Mouse (Mus musculus): ENCODE measurements at regions not wholly inside any gene's neighbourhood (a gene's known extent, or its start where the extent isn't known, plus 50 kb on each side); places are given as distances from the start of the nearest gene placed in this dataset.
A peak's percentile ranks its signal among the peaks of the same experiment; 100 is the strongest.

DNA sequence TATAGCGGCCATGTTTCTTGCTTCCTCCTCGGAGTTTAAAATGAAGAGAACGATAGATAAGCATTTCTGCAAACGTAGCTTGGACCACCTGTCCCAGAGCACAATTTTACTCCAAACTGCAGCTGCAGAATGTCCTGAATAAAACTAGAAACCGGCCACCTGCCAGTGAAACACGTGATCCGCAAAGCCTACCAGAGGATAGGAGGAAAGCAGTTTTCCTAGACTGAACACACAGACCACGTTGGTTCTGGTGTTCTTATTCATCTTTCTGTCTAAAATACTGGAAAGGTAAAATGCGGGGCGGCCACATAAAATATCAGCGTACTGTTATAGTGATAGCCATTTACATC lies 80.4 kb downstream of the Arrdc3 start:
- H3K4me2 ChIP-seq (ENCODE audit: low read depth, low read length) = no peak overlapping the region; the same call in 1 of the 2 replicates
- ATAC-seq = no peak

DNA sequence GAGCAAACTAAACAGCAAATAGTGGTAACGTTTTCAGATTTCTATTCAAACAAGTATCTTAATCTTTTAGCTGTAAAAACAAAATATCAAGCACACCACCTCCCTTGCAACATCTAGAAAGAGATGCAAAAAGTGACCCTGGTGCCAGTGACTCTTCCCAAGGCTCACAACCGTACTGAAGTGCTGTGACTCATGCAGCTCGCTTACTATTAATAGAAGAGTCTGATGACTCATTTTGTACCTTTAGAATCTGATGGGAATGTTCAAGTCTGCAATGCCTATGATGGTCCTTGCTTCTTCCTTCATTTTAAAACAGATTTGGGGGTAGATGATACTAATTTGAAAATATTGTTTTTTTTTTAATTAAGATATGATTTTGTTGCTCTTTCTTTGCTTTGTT lies 88.5 kb downstream of the Arrdc3 start:
- Histone ChIP-seq H3K36me3 (replicated peaks; ENCODE audit: insufficient read depth, low read length) (no peaks in the 10 kb centered on the region), H3K4me3 (ENCODE audit: low read depth, low read length) (no peak overlapping the region), H3K9me3 (ENCODE audit: low read length) (no peaks in the 10 kb centered on the region), H3K27me3 (ENCODE audit: insufficient read depth, low read length) (no peaks in the 10 kb centered on the region), H3K27ac (ENCODE audit: low read depth) (no peak overlapping the region), H3K9ac (replicated peaks) (no peak overlapping the region), H3K4me2 (ENCODE audit: low read depth, low read length) (no peak overlapping the region), H3K4me1 (ENCODE audit: insufficient read depth) (no peaks in the 10 kb centered on the region)
- TF ChIP-seq CTCF (IDR thresholded peaks at IDR 0.05; ENCODE audit: low read depth) (no peak), EP300 (IDR thresholded peaks at IDR 0.05; ENCODE audit: low read depth) (no peak)
- ATAC-seq (no peak), DNase-seq (no peak)
- 62% methylated on average over 3 of the region's 3 CpGs for WGBS (ENCODE audit: insufficient replicate concordance)

More for the DNA sequence above, 80.4 kb downstream of the Arrdc3 start:
- no peaks in the 10 kb centered on the region for H3K4me1 ChIP-seq (ENCODE audit: insufficient read depth)
- TF ChIP-seq EP300 (IDR thresholded peaks at IDR 0.05; ENCODE audit: low read depth) (no peak), CTCF (IDR thresholded peaks at IDR 0.05; ENCODE audit: low read depth) (no peak)
- H3K9me3 ChIP-seq (ENCODE audit: low read length) = no peaks in the 10 kb centered on the region
- no peak overlapping the region for H3K4me3 ChIP-seq (ENCODE audit: low read depth, low read length)
- WGBS (ENCODE audit: insufficient replicate concordance) = 71% methylated on average over 11 of the region's 11 CpGs
- no peak overlapping the region for H3K9ac ChIP-seq (replicated peaks)
- no peaks in the 10 kb centered on the region for H3K36me3 ChIP-seq (replicated peaks; ENCODE audit: insufficient read depth, low read length)
- no peaks in the 10 kb centered on the region for H3K27me3 ChIP-seq (ENCODE audit: insufficient read depth, low read length)
- no peak for DNase-seq
- H3K27ac ChIP-seq (ENCODE audit: low read depth) = peak overlapping the region; percentile 76; the same call in 1 of the 2 replicates

GRCm38 (mm10) chr13:80974424-80974823 lies 91.2 kb downstream of the Arrdc3 start:
- ATAC-seq (no peak), DNase-seq (no peak)
- TF ChIP-seq EP300 (IDR thresholded peaks at IDR 0.05; ENCODE audit: low read depth) (no peak), CTCF (IDR thresholded peaks at IDR 0.05; ENCODE audit: low read depth) (no peak)
- no peak overlapping the region for H3K27ac ChIP-seq (ENCODE audit: low read depth)
- 52% methylated on average over 1 of the region's 1 CpGs for WGBS (ENCODE audit: insufficient replicate concordance)
- H3K36me3 ChIP-seq (replicated peaks; ENCODE audit: insufficient read depth, low read length) = no peaks in the 10 kb centered on the region
- no peaks in the 10 kb centered on the region for H3K27me3 ChIP-seq (ENCODE audit: insufficient read depth, low read length)
- H3K4me1 ChIP-seq (ENCODE audit: insufficient read depth) = no peaks in the 10 kb centered on the region
- H3K9ac ChIP-seq (replicated peaks) = no peak overlapping the region
- no peaks in the 10 kb centered on the region for H3K9me3 ChIP-seq (ENCODE audit: low read length)
- no peak overlapping the region for H3K4me2 ChIP-seq (ENCODE audit: low read depth, low read length)
- H3K4me3 ChIP-seq (ENCODE audit: low read depth, low read length) = no peak overlapping the region

- ATAC-seq (no peak), DNase-seq (no peak)
- TF ChIP-seq EP300 (IDR thresholded peaks at IDR 0.05; ENCODE audit: low read depth) (no peak), CTCF (IDR thresholded peaks at IDR 0.05; ENCODE audit: low read depth) (no peak)
- Histone ChIP-seq H3K27me3 (ENCODE audit: insufficient read depth, low read length) (no peaks in the 10 kb centered on the region), H3K36me3 (replicated peaks; ENCODE audit: insufficient read depth, low read length) (no peaks in the 10 kb centered on the region), H3K4me1 (ENCODE audit: insufficient read depth) (no peaks in the 10 kb centered on the region), H3K4me2 (ENCODE audit: low read depth, low read length) (no peak overlapping the region), H3K4me3 (ENCODE audit: low read depth, low read length) (no peak overlapping the region), H3K27ac (ENCODE audit: low read depth) (no peak overlapping the region), H3K9me3 (ENCODE audit: low read length) (no peaks in the 10 kb centered on the region), H3K9ac (replicated peaks) (no peak overlapping the region)
- WGBS (ENCODE audit: insufficient replicate concordance) = 76% methylated on average over 3 of the region's 3 CpGs
These were observed 94.1 kb downstream of the Arrdc3 start for GRCm38 (mm10) chr13:80977266-80977665.

DNA sequence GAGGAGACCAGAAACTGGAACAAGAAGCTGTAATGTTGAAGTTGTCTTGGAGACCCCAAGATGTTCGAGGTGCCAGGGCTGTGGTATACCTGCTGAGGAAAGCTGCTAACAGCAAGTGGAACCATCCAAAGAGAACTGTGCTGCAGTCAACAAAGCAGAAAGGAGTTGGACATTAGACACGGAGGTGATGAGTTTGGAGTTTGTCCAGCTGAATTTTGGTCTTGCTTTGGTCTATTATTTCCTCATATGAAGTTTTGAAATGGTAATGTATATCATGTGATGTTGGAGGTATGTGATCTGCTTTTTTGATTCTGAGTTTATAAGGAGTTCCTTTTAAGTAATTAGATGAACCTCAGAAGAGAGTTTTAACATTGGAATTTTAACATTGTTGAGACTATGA lies 98.0 kb downstream of the Arrdc3 start:
- ATAC-seq = no peak
- H3K9me3 ChIP-seq (ENCODE audit: low read length) = no peaks in the 10 kb centered on the region
- no peak overlapping the region for H3K27ac ChIP-seq (ENCODE audit: low read depth)
- 53% methylated on average over 2 of the region's 2 CpGs for WGBS (ENCODE audit: insufficient replicate concordance)
- TF ChIP-seq CTCF (IDR thresholded peaks at IDR 0.05; ENCODE audit: low read depth) = no peak
- no peak for TF ChIP-seq EP300 (IDR thresholded peaks at IDR 0.05; ENCODE audit: low read depth)
- no peaks in the 10 kb centered on the region for H3K4me1 ChIP-seq (ENCODE audit: insufficient read depth)
- H3K27me3 ChIP-seq (ENCODE audit: insufficient read depth, low read length) = no peaks in the 10 kb centered on the region
- no peak overlapping the region for H3K4me3 ChIP-seq (ENCODE audit: low read depth, low read length)
- no peak overlapping the region for H3K9ac ChIP-seq (replicated peaks)
- no peaks in the 10 kb centered on the region for H3K36me3 ChIP-seq (replicated peaks; ENCODE audit: insufficient read depth, low read length)
- no peak overlapping the region for H3K4me2 ChIP-seq (ENCODE audit: low read depth, low read length)
- no peak for DNase-seq

DNA sequence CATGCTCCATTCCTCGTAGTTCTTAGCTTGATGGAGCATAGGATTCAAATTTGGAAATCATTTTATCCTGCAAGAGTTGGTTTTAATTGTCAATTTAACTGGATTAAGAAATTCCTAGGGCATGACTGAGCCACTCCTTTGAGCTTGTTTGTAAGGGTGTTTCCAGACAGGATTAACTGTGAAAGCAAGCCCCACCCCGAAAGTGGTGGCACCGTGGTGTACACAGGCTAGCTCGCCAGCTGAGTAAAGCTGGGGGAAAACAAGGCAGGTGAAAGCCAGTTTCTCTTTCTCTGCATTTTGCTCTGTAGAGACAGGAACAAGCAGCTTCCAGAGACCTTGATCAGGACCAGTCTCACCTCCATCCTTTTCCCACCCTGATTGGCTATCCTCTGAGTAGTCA lies 103.5 kb downstream of the Arrdc3 start:
- Histone ChIP-seq H3K27me3 (ENCODE audit: insufficient read depth, low read length) (no peaks in the 10 kb centered on the region), H3K36me3 (replicated peaks; ENCODE audit: insufficient read depth, low read length) (no peaks in the 10 kb centered on the region), H3K9ac (replicated peaks) (no peak overlapping the region), H3K4me2 (ENCODE audit: low read depth, low read length) (no peak overlapping the region), H3K27ac (ENCODE audit: low read depth) (no peak overlapping the region), H3K4me1 (ENCODE audit: insufficient read depth) (no peaks in the 10 kb centered on the region), H3K4me3 (ENCODE audit: low read depth, low read length) (no peak overlapping the region), H3K9me3 (ENCODE audit: low read length) (no peaks in the 10 kb centered on the region)
- TF ChIP-seq CTCF (IDR thresholded peaks at IDR 0.05; ENCODE audit: low read depth) (no peak), EP300 (IDR thresholded peaks at IDR 0.05; ENCODE audit: low read depth) (no peak)
- ATAC-seq (no peak), DNase-seq (no peak)
- WGBS (ENCODE audit: insufficient replicate concordance) = 62% methylated on average over 4 of the region's 4 CpGs

GRCm38 (mm10) chr13:80989756-80990155 lies 106.6 kb downstream of the Arrdc3 start:
- no peak overlapping the region for H3K9ac ChIP-seq (replicated peaks)
- no peaks in the 10 kb centered on the region for H3K9me3 ChIP-seq (ENCODE audit: low read length)
- no peak overlapping the region for H3K4me3 ChIP-seq (ENCODE audit: low read depth, low read length)
- DNase-seq = no peak
- no peak overlapping the region for H3K4me2 ChIP-seq (ENCODE audit: low read depth, low read length)
- H3K27ac ChIP-seq (ENCODE audit: low read depth) = no peak overlapping the region
- H3K27me3 ChIP-seq (ENCODE audit: insufficient read depth, low read length) = no peaks in the 10 kb centered on the region
- TF ChIP-seq CTCF (IDR thresholded peaks at IDR 0.05; ENCODE audit: low read depth) (no peak), EP300 (IDR thresholded peaks at IDR 0.05; ENCODE audit: low read depth) (no peak)
- no peaks in the 10 kb centered on the region for H3K4me1 ChIP-seq (ENCODE audit: insufficient read depth)
- no peak for ATAC-seq
- no peaks in the 10 kb centered on the region for H3K36me3 ChIP-seq (replicated peaks; ENCODE audit: insufficient read depth, low read length)
- 75% methylated on average over 5 of the region's 5 CpGs for WGBS (ENCODE audit: insufficient replicate concordance)

All from liver, postnatal 0 days (tissue).